Mouse (Mus musculus): ENCODE measurements at regions not wholly inside any gene's neighbourhood (a gene's known extent, or its start where the extent isn't known, plus 50 kb on each side); places are given as distances from the start of the nearest gene placed in this dataset.
"Not testable (repeated sequence)": the region's sequence is repeated elsewhere in the genome, so short reads cannot be mapped to it uniquely, and the experiment has no call there.

DNA sequence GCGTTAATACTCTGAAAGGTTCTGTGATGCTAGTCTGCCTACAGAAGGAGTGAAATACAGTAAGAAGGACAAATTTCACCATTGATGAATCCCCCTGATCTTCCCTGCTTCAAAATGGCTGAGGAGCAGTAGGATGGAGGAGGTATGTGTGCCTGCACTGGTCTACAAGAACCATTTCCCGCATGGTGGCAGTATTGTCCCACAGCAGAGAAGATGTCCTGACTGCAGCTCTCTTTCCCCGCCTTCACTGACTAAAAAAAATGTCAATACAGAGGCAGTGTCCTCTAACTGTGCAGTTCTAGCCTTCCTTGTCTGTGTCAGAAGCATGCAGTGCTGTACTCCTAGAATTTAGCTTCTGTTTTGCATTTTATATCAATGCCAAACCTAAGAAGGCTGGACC lies 174.6 kb upstream of the Olfr1324 start:
- in situ Hi-C loops (cut with MboI, MseI): not testable (repeated sequence)

DNA sequence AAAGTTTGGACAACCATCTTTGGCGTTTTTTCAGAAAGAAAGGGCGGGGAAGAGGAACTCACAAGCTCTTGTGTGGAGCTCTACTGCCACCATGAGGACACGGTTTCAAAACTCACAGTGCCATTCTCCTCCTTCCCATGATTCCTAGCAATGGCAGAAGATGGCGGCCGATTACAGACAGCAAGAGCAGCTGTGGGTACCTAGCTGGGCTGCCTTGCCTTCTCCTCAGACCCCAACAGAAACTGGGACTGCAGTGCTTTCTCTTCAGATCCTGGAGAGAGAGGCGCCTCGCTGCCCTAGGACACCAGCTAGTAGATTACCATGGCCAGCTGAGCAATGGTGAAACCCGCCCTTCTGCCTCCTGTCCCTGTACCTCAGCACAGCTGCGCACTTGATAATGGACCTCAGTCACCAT lies 174.2 kb upstream of the Olfr1324 start:
- in situ Hi-C loops (cut with MboI, MseI): not testable (repeated sequence)

DNA sequence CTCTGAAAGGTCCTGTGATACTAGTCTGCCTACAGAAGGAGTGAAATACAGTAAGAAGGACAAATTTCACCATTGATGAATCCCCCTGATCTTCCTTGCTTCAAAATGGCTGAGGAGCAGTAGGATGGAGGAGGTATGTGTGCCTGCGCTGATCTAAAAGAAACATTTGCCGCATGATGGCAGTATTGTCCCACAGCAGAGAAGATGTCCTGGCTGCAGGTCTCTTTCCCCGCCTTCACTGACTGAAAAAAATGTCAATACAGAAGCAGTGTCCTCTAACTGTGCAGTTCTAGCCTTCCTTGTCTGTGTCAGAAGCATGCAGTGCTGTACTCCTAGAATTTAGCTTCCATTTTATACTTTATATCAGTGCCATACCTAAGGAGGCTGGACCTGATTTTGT lies 172.0 kb upstream of the Olfr1324 start:
- in situ Hi-C loops (cut with MboI, MseI): not testable (repeated sequence)

DNA sequence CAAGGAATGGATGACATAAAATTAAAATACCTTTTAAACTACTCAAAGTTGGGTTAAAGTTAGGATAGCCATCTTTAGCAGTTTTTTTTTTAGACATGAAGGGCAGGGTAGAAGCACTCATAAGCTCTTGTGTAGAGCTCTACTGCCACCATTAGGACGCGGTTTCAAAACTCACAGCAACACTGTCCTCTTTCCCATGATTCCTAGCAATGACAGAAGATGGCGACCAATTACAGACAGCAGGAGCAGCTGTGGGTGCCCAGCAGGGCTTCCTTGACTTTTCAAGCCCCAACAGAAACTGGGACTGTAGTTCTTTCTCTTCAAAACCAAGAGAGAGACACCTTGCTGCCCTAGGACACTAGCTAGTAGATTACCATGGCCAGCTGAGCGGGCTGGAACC lies 171.5 kb upstream of the Olfr1324 start:
- in situ Hi-C loops (cut with MboI, MseI): no loop called here

DNA sequence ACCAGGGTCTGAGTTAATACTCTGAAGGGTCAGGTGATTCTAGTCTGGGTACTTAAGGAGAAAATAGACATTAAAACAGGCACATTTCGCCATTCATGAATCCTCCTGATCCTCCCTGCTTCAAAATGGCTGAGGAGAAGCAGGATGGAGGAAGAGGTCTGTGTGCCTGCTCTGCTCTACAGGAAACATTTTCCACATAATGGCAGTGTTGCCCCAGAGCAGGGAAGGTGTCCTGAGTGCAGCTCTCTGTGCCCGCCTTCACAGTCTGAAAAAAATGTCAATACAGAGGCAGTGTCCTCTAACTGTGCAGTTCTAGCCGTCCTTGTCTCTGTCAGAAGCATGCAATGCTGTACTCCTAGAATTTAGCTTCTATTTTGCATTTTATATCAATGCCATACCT lies 169.3 kb upstream of the Olfr1324 start:
- in situ Hi-C loops (cut with MboI, MseI): not testable (repeated sequence)

DNA sequence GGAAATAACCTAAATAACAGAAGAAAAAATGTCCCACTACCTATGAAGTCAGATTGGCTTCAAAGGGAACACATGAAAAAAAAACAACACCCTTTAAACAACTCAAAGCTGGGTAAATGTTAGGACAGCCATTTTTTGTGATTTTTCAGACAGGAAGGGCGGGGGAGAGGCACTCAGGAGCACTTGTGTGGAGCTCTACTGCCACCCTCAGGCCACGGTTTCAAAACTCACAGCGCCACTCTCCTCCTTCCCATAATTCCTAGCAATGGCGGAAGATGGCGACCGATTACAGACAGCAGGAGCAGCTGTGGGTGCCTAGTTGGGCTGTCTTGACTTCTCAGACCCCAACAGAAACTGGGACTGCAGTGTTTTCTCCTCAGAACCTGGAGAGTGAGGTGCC lies 168.8 kb upstream of the Olfr1324 start:
- in situ Hi-C loops (cut with MboI, MseI): no loop called here

DNA sequence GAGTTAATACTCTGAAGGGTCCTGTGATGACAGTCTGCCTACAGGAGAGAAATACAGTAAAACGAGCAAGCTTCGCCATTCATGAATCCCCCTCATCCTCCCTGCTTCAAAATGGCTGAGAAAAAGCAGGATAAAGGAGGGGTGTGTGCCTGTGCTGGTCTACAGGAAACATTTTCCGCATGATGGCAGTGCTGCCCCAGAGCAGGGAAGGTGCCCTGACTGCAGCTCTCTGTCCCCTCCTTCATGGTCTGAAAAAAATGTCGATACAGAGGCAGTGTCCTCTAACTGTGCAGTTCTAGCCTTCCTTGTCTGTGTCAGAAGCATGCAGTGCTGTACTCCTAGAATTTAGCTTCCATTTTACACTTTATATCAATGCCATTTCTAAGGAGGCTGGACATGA lies 166.7 kb upstream of the Olfr1324 start:
- in situ Hi-C loops (cut with MboI, MseI): not testable (repeated sequence)

DNA sequence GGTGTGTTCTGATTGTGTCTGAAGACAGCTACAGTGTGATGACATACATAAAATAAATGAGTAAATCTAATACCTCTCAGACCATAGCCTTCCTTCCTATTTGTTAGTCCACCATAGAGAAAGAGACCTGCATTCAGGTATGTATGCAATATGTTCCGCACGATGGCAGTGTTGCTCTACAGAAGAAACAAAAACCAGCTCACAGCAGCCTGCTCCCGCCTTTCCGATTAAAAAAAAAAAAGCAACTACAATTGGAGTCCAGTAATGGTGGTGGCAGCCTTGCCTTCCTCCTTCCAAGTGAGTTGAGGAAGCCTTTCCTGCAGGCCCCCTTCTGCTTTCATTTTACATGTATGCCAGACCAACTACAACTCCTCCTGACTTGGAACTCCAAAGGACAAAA lies 163.2 kb upstream of the Olfr1324 start:
- in situ Hi-C loops (cut with MboI, MseI): no loop called here

DNA sequence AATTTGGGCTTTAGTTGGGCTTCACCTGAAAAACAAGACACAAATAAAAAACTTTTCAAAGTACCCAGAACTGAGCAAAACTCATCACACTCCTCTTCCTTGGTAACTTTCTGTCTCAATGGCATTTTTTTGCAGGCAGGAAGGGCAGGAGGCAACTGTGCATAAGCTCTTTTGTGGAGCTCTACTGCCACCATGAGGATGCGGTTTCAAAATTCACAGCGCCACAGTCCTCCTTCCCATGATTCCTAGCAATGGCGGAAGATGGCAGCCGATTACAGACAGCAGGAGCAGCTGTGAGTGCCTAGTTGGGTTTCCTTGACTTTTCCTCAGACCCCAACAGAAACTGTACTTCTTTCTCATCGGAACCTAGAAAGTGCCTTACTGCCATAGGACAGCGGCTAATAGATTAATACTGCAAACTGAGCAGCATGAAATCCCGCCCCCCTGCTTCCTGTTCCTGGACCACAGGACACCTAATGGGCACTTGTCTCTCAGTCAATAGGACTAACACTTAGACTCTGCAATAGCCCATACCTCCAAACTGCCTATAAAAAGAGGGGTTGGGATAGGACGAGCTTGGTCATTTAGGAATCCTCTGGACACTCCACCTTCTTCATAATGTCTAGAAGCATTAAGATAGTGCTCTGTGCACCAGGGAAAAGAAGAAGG lies 162.5 kb upstream of the Olfr1324 start:
- in situ Hi-C loops (cut with MboI, MseI): no loop called here

DNA sequence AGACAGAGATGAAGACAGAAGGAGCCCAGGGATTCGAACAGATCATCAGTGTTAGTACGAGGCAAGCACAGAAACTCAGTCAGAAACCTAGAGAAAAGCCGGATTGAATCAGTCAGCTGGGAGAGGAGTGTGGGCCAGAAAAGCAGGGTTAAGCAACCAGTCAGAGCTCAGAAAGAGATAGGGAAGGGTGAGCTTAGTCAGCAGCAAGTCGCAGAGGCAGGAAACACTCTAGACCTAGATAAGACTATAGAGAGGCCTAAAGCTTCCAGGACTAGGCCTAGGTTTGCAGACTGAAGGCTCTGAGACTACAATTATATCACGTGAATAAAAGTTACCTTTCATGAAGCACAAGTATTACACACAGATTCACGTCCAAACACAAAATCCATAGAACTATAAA lies 160.6 kb upstream of the Olfr1324 start:
- in situ Hi-C loops (cut with MboI, MseI): no loop called here

DNA sequence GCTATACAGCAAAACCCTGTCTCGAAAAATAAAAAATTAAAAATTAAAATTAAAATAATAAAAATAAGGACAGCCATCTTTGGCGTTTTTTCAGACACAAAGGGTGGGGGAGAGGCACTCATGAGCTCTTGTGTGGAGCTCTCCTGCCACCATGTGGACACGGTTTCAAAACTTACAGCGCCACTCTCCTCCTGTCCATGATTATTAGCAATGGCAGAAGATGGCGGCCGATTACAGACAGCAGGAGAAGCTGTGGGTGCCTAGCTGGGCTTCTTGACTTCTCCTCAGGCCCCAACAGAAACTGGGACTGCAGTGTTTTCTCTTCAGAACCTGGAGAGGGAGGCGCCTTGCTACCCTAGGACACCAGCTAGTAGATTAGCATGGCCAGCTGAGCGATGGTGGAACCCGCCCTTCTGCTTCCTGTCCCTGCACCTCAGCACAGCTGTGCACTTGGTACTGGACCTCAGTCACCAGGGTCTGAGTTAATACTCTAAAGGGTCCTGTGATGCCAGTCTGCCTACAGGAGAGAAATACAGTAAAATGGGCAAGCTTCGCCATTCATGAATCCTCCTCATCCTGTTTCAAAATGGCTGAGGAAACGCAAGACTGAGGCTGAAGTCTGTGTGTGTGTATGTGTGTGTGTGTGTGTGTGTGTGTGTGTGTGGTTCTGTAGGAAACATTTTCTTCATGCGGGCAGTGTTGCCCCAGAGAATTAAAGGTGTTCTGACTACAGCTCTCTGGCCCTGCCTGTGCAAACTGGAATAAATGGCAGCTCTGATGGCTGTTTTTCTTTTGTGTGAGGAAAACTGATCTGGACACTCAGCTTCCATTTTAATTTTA lies 155.7 kb upstream of the Olfr1324 start:
- in situ Hi-C loops (cut with MboI, MseI): no loop called here

DNA sequence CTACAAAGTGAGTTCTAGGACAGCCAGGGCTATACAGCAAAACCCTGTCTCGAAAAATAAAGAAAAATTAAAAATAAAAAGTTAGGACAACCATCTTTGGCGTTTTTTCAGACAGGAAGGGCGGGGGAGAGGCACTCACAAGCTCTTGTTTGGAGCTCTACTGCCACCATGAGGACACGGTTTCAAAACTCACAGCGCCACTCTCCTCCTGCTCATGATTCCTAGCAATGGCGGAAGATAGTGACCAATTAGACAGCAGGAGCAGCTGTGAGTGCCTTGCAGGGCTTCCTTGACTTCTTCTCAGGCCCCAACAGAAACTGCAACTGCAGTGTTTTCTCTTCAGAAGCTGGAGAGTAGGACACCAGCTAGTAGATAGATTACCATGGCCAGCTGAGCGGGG lies 151.9 kb upstream of the Olfr1324 start:
- in situ Hi-C loops (cut with MboI, MseI): no loop called here

DNA sequence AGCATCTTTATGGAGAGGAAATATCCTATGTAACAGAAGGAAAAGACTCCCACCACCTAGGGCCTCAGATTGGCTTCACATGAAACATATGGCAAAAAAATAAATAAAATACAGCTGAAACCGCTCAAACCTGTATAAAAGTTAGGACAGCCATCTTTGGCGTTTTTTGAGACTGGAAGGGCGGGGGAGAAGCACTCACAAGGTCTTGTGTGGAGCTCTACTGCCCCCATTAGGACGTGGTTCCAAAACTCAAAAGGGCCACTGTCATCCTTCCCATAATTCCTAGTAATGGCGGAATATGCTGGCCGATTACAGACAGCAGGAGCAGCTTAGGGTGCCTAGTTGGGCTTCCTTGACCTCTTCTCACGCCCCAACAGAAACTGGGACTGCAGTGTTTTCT lies 148.5 kb upstream of the Olfr1324 start:
- in situ Hi-C loops (cut with MboI, MseI): no loop called here

DNA sequence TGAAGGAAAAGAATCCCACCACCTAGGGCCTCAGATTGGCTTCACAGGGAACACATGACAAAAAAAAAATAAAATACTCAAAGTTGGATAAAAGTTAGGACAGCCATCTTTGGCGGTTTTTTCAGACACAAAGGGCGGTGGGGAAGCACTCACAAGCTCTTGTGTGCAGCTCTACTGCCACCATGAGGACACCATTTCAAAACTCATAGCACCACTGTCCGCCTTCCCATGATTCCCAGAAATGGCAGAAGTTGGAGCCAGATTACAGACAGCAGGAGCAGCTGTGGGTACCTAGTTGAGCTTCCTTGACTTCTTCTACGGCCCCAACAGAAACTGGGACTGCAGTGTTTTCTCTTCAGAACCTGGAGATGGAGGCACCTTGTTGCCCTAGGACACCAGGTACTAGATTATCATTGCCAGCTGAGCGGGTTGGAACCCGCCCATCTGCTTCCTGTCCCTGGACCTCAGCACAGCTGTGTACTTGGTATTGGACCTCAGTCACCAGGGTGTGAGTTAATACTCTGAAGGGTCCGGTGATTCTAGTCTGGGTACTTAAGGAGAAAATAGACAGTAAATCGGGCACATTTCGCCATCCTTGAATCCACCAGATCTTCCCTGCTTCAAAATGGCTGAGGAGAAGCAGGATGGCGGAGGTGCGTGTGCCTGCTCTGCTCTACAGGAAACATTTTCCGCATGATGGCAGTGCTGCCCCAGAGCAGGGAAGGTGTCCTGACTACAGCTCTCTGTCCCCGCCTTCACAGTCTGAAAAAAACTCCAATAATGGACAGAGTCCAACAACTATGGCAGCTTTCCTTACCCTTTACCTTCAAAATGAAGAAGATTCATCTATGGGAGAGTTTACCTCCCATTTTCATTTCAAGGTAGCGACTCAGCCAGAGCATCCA lies 144.1 kb upstream of the Olfr1324 start:
- in situ Hi-C loops (cut with MboI, MseI): loop anchor here (5.0 kb wide), 1 partner anchor 35 kb away; no protein-coding TSS in a partner anchor

DNA sequence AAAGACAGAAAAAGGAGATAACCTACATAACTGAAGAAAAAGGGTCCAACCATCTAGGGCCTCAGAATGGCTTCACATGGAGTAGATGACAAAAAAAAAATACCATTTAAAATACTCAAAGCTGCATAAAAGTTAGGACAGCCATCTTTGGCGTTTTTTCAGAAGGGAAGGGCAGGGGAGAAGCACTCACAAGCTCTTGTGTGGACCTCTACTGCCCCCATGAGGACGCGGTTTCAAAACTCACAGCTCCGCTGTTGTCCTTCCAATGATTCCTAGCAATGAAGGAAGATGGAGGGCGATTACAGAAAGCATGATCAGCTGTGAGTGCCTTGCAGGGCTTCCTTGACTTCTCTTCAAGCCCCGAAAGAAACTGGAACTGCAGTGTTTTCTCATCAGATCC lies 140.8 kb upstream of the Olfr1324 start:
- in situ Hi-C loops (cut with MboI, MseI): no loop called here

DNA sequence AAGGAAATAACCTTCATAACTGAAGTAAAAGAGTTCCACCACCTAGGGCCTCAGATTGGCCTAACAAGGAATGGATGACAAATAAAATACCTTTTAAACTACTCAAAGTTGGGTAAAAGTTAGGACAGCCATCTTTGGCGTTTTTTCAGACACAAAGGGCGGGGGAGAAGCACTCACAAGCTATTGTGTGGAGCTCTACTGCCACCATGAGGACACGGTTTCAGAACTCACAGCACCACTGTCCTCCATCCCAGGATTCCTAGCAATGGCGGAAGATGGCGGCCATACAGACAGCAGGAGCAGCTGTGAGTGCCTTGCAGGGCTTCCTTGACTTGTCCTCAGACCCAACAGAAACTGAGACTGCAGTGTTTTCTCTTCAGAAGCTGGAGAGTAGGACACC lies 138.0 kb upstream of the Olfr1324 start:
- in situ Hi-C loops (cut with MboI, MseI): no loop called here

DNA sequence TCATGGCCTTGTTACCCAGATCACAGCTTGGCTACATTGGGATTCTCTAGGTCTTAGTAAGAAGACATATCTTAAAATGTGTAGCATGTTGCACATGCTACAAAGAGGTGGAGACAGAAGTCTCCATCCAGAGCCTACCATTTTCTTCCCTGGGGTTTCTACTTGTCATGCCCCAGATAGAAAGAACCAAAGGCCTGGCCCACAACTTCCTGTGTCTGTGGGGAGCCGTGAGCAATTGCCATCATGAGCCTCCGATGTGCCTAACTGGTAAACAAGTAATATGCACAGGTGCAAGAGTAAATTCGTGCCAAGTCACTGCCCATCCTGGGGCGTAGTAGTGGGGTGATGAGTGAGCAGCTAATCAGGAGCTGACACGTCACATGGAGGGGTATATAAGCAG lies 136.7 kb upstream of the Olfr1324 start:
- in situ Hi-C loops (cut with MboI, MseI): not testable (repeated sequence)

DNA sequence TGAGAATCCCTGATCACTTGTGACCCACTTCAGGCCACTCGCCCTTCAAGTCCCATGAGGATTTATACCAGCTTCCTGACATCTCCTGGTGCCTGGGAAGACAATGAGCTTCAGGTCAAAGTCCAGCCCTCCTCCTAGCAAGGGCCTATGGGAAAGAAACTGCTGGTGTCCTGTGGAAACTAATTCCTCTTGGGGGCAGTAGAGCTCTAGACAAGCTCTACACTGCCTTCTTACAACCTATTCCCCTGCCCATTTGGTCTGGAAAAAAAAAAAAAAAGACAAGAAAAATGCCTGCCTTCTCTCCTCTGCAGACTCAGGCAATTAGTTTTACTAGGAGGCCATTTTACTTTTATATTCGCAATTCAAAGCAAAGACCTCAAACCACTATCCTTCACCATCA lies 132.6 kb upstream of the Olfr1324 start:
- in situ Hi-C loops (cut with MboI, MseI): no loop called here

DNA sequence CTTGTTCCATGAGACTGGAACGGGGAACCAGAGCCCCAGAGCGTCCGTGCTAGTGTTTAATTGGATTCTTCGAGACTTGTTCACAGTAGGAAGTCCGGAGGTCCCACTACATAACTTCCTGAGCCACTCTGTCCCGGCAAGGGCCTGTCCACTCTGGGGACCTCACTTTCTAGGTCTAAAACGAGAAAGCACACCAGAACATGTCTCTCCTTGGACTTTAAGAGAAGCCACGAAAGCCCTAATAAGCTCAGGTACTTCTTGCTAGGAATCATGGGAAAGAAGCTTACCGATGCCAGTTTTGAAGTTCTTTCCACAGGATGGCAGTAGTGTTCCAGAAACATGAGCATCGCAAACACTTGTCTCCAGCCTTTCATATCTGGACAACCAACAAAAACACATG lies 122.0 kb upstream of the Olfr1324 start:
- in situ Hi-C loops (cut with MboI, MseI): no loop called here

DNA sequence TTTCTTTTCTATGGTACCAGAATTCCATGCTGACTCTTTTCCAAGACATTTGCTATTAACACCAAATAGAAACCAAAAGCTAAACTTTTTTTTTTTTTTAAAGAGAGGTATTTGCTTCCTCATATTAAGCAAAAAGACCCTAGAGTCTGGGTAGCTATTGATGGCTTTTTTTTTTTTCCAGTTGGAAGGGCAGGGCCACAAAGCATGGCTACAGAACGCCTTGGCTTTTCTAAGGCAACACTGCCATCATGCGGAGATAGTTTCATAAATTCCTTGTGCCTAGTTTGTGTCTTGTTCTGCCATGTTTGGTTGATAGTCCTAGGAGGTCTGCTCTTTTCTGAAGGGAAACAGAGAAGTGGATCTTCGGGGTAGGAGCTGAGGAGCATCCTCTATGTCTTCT lies 121.4 kb upstream of the Olfr1324 start:
- in situ Hi-C loops (cut with MboI, MseI): no loop called here

DNA sequence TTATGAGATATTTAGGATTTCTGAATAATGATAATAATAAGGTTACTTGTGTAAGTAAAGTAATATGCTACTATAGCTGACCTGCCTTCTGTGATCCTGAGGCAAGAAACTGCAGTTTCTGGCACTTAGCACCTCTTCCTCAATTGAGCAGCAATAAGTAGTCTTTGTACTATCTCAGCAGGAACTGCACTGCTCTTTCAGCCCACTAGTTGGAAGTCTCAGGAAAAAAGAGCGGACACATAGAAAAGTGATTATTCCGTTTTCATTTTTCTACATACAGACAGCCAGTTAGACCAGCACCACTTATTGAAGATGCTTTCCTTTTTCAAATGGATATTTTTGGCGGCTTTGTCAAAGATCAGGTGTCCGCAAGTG lies 109.5 kb upstream of the Olfr1324 start:
- in situ Hi-C loops (cut with MboI, MseI): not testable (repeated sequence)

DNA sequence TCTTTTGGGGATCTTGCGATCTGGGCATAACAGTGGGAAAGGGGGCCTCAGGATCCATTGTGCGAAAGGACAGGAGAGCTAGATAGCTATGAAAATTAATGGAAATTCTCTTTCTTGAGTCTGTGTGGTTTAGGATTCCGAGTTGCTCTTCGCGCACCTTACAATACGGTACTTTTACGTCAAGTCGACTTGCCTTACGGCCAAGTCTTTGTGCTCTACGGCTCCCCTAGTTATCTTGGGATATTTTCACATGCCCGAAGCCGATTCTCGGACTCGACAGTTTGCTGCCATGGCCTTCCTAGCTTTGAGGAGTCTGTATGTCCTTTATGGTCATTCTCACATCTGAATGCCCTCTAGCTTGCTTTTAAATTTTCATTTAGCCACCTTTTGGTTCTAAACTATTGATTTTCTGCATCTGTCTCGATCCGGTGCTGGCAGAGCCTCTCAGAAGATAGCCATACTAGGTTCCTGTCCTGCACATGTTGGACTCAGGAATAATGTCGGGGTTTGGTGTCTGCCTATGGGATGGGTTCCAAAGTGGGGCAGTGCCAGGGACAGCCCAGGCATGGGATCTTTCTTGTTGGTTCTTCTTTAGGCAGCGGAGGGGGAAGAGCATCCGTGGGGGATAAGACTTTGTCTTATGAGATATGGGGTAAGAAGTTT lies 109.0 kb upstream of the Olfr1324 start:
- in situ Hi-C loops (cut with MboI, MseI): no loop called here

Data from regulatory T cell (primary cell).